Mouse (Mus musculus): Measurements from ENCODE around the gene Dusp22. TPM values are rescaled to one million over a fixed set of nuclear protein-coding genes. Genes with fewer than 3 reads are reported as not detected.

Dusp22 gene
- 32.9 and 37.0 TPM in 2 replicates for polyA plus RNA-seq (2012; rRNA removed)

- peak; percentile 86 for DNase-seq (ENCODE audit: low spot score)
Measured at GRCm38 (mm10) chr13:30659613-30660505, at the start of gene Dusp22. Gene Dusp22, plus strand, starts transcription at chr13:30659999.

GRCm38 (mm10) chr13:30612079-30612794 lies 47.6 kb upstream of the Dusp22 start:
- no peak for DNase-seq (ENCODE audit: low spot score)

- DNase-seq (ENCODE audit: low spot score): no peak
Measured at GRCm38 (mm10) chr13:30619684-30620083, 40.1 kb upstream of the Dusp22 start.

GRCm38 (mm10) chr13:30628195-30629048 lies 31.4 kb upstream of the Dusp22 start:
- DNase-seq (ENCODE audit: low spot score): no peak

GRCm38 (mm10) chr13:30629794-30630410 lies 29.9 kb upstream of the Dusp22 start:
- DNase-seq (ENCODE audit: low spot score): no peak

- no peak for DNase-seq (ENCODE audit: low spot score)
Measured at GRCm38 (mm10) chr13:30632998-30633397, 26.8 kb upstream of the Dusp22 start.

GRCm38 (mm10) chr13:30636453-30636852 lies 23.3 kb upstream of the Dusp22 start:
- DNase-seq (ENCODE audit: low spot score): no peak

GRCm38 (mm10) chr13:30638378-30639115 lies 21.3 kb upstream of the Dusp22 start:
- no peak for DNase-seq (ENCODE audit: low spot score)

- DNase-seq (ENCODE audit: low spot score): no peak
Measured at GRCm38 (mm10) chr13:30642053-30642452, 17.7 kb upstream of the Dusp22 start.

GRCm38 (mm10) chr13:30648461-30648860 lies 11.3 kb upstream of the Dusp22 start:
- DNase-seq (ENCODE audit: low spot score): no peak

- DNase-seq (ENCODE audit: low spot score): no peak
Measured at GRCm38 (mm10) chr13:30649197-30649596, 10.6 kb upstream of the Dusp22 start.

GRCm38 (mm10) chr13:30650684-30651083 lies 9.1 kb upstream of the Dusp22 start:
- DNase-seq (ENCODE audit: low spot score): no peak

GRCm38 (mm10) chr13:30653051-30653450 lies 6.7 kb upstream of the Dusp22 start:
- no peak for DNase-seq (ENCODE audit: low spot score)

- DNase-seq (ENCODE audit: low spot score): no peak
Measured at GRCm38 (mm10) chr13:30654463-30654862, 5.3 kb upstream of the Dusp22 start.

- no peak for DNase-seq (ENCODE audit: low spot score)
Measured at GRCm38 (mm10) chr13:30656909-30657308, 2.9 kb upstream of the Dusp22 start.

- no peak for DNase-seq (ENCODE audit: low spot score)
Measured at GRCm38 (mm10) chr13:30657779-30658178, 2.0 kb upstream of the Dusp22 start.

- no peak for DNase-seq (ENCODE audit: low spot score)
Measured at GRCm38 (mm10) chr13:30658201-30658996, 1.4 kb upstream of the Dusp22 start.

- DNase-seq (ENCODE audit: low spot score): no peak
Measured at GRCm38 (mm10) chr13:30665261-30665660, 5.5 kb downstream of the Dusp22 start.

GRCm38 (mm10) chr13:30666537-30666936 lies 6.7 kb downstream of the Dusp22 start:
- DNase-seq (ENCODE audit: low spot score): no peak

GRCm38 (mm10) chr13:30668301-30668700 lies 8.5 kb downstream of the Dusp22 start:
- DNase-seq (ENCODE audit: low spot score): no peak

Data from urinary bladder, adult 2 months (tissue).